Mouse (Mus musculus) cortical plate, adult 2 months (tissue): ENCODE results near the gene Sart1.

ENCODE experiments used
- CTCF ChIP-seq: fragments of 200-500 bp; IDR thresholded peaks from 2 replicates; pipeline ENCODE4 v1.5.1; 2011; ENCODE audit warnings: mild to moderate bottlenecking, control low read depth, low read length; ENCODE audit not compliant: insufficient read depth; ENCODE audit errors: extremely low read depth
- POLR2A ChIP-seq: fragments of 200-500 bp; IDR thresholded peaks from 2 replicates; pipeline ENCODE4 v1.6.1; 2011; ENCODE audit warnings: mild to moderate bottlenecking, low read length, control low read depth; ENCODE audit not compliant: insufficient read depth; ENCODE audit errors: extremely low read depth

DNA sequence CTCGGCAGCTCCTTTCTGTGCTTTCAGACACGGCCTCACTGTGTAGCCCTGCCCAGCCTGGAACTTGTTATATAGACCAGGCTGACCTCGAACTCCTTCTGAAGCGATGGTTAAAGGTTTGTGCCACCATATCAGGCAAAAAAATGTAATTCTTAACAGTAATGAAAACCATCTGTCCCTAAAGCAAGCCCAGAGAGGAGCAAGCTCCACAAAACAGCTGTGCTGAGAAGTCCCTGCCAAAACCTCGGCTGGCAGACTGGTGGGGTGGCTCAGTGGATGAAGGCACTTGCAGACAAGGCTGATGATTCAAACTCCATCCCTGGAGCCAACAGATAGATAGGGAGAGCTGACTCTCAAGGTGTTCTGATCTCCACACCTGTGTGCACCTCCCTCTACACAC, 20.6 kb upstream of the Sart1 start:
- TF ChIP-seq CTCF: no peak
- no peak for TF ChIP-seq POLR2A
